Mouse (Mus musculus) forebrain, embryonic 13.5 days (tissue): Measurements from ENCODE around the gene Col13a1. TPM values are rescaled to one million over a fixed set of nuclear protein-coding genes. Genes with fewer than 3 reads are reported as not detected.
A peak's percentile ranks its signal among the peaks of the same experiment; 100 is the strongest.

Source experiments
- ATAC-seq: fragments of 200-750 bp; cut with Nextera tagmentation; 2 replicates; pipeline ENCODE4 v1.8.0; 2017
- H3K27ac ChIP-seq: fragments of 300-500 bp; sonication (generic); 2 replicates; pipeline ENCODE4 v1.5.1; 2015; ENCODE audit warnings: inconsistent platforms, mild to moderate bottlenecking, moderate library complexity
- H3K27me3 ChIP-seq: fragments of 300-500 bp; sonication (generic); 2 replicates; pipeline ENCODE4 v1.6.1; 2015; ENCODE audit warnings: mild to moderate bottlenecking, inconsistent platforms
- H3K36me3 ChIP-seq: fragments of 300-500 bp; sonication (generic); 2 replicates; pipeline ENCODE4 v1.6.1; 2015; ENCODE audit warnings: mild to moderate bottlenecking, inconsistent platforms; ENCODE audit not compliant: poor library complexity, severe bottlenecking
- H3K4me1 ChIP-seq: fragments of 300-500 bp; sonication (generic); 2 replicates; pipeline ENCODE4 v1.6.1; 2015; ENCODE audit warnings: inconsistent platforms
- H3K4me2 ChIP-seq: fragments of 300-500 bp; sonication (generic); 2 replicates; pipeline ENCODE4 v1.6.1; 2015; ENCODE audit warnings: inconsistent platforms, mild to moderate bottlenecking, moderate library complexity
- H3K4me3 ChIP-seq: fragments of 300-500 bp; sonication (generic); 2 replicates; pipeline ENCODE4 v1.5.1; 2015; ENCODE audit warnings: mild to moderate bottlenecking, inconsistent platforms
- H3K9ac ChIP-seq: fragments of 300-500 bp; sonication (generic); 2 replicates; pipeline ENCODE4 v1.6.1; 2015; ENCODE audit warnings: mild to moderate bottlenecking, inconsistent platforms
- H3K9me3 ChIP-seq: fragments of 300-500 bp; sonication (generic); replicated peaks from 2 replicates; pipeline ENCODE4 v1.6.1; 2016; ENCODE audit warnings: inconsistent platforms
- WGBS: fragments of 180-500 bp; shearing (Covaris S2); methylation state at CpG from one replicate; pipeline ENCODE4 v1.1.7; 2015; 5-methylcytosine and 5-hydroxymethylcytosine counted together
- polyA plus RNA-seq: library from polyadenylated mRNA; unstranded; fragments of >200 nt; fragmentation: Nextera tagmentation; extraction: Ambion mirVana; gene quantifications from 2 replicates; pipeline ENCODE4 v1.2.1, GENCODE M21; 2015

Gene Col13a1
- polyA plus RNA-seq, 1 experiment from 2014 or later = 0.62 TPM

DNA sequence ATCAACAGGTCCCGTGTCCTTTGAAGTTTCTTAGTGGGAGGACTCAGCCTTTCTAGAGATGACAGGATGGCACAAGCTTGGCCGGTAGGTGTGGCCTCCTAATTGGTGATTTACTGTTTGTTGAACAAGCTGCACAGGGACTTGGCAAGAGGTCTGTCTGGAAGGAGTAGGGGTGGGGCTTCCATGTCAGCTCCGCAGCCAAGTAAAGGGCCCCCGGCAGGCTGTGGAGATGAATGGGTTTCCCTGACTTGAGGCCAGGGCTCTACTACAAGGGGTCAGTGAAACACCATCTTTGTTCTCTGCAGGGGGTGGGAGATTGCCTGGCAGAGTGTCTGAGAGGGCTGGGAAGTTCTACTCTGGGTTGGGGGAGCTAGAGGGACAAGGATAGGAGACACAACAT lies 99.5 kb downstream of the Col13a1 start:
- H3K27me3 ChIP-seq = no peaks in the 10 kb centered on the region
- 14% methylated on average over 4 of the region's 4 CpGs for whole genome bisulfite sequencing
- H3K27ac ChIP-seq = no peak overlapping the region
- no peak overlapping the region for H3K4me2 ChIP-seq
- H3K36me3 ChIP-seq = no peaks in the 10 kb centered on the region
- H3K9me3 ChIP-seq = no peaks in the 10 kb centered on the region
- peaks cover 18% of the 10 kb centered on the region for H3K4me1 ChIP-seq
- no peak overlapping the region for H3K4me3 ChIP-seq
- peak; percentile 53; the same call in 1 of the 2 replicates for ATAC-seq
- H3K9ac ChIP-seq = no peak overlapping the region

DNA sequence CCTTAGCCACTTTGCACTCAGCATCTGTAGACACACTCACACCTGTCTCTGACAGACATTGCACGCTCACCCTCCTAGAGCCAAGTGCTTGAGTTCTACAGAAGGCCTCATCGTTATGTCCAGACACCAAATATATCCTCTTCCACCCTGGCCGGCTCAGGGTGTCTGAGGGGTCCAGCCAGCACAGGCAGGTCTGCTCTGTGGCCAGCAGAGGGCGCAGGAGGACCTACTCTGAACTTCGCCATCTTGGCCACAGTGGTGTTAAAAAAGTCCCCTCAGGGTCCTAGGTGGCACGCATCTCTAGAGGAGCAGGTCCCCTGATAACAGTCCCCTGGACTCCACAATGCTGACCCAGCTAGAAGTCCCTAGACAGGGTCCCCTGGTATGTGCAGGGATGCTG lies 101.1 kb downstream of the Col13a1 start:
- peak; percentile 38; the same call in 1 of the 2 replicates for ATAC-seq
- WGBS = 10% methylated on average over 6 of the region's 6 CpGs

GRCm38 (mm10) chr10:61869796-61870195 lies 109.1 kb downstream of the Col13a1 start:
- H3K4me1 ChIP-seq = no peaks in the 10 kb centered on the region
- no peak for ATAC-seq
- 67% methylated on average over 3 of the region's 3 CpGs for WGBS
- H3K9ac ChIP-seq = no peak overlapping the region
- H3K4me3 ChIP-seq = no peak overlapping the region
- no peak overlapping the region for H3K27ac ChIP-seq
- H3K4me2 ChIP-seq = no peak overlapping the region
- no peaks in the 10 kb centered on the region for H3K27me3 ChIP-seq
- H3K36me3 ChIP-seq = no peaks in the 10 kb centered on the region
- no peaks in the 10 kb centered on the region for H3K9me3 ChIP-seq

More for the DNA sequence above, 101.1 kb downstream of the Col13a1 start:
- no peak overlapping the region for H3K4me3 ChIP-seq
- peaks cover 18% of the 10 kb centered on the region for H3K4me1 ChIP-seq
- H3K4me2 ChIP-seq = no peak overlapping the region
- H3K27me3 ChIP-seq = no peaks in the 10 kb centered on the region
- H3K9ac ChIP-seq = no peak overlapping the region
- H3K9me3 ChIP-seq = no peaks in the 10 kb centered on the region
- H3K36me3 ChIP-seq = no peaks in the 10 kb centered on the region
- H3K27ac ChIP-seq = no peak overlapping the region

DNA sequence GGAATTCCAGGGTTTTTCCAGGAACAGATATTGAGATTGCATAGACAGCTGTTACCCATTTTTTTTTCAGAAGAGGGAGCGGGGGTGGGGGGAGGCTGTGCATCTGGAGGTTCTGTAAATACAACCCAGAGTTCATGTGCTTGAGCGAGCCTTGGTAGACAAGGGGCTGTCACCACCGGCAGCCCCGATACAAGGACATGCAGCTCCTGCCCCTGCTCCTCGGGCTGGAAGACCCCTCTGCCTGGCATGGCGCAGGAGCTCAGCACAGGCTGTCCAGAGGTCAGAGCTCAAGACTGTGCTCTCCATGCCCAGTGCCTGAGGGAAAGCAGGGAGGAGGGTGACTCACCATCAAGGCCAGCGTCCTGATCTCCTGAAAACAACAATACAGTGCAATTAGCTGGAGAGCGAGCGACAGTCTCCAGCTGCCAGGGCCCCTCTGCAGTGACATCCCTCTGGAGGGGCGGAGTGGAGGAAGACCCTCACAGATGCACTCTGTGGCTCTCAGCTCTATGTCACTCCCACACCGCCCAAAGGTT lies 112.8 kb downstream of the Col13a1 start:
- 85% methylated on average over 11 of the region's 11 CpGs for WGBS
- peaks cover 31% of the 10 kb centered on the region for H3K9me3 ChIP-seq
- no peak overlapping the region for H3K4me3 ChIP-seq
- no peak overlapping the region for H3K27ac ChIP-seq
- H3K36me3 ChIP-seq = peaks cover 5% of the 10 kb centered on the region; the same call in 1 of the 2 replicates
- no peak for ATAC-seq
- H3K4me1 ChIP-seq = no peaks in the 10 kb centered on the region
- no peak overlapping the region for H3K4me2 ChIP-seq
- no peaks in the 10 kb centered on the region for H3K27me3 ChIP-seq
- H3K9ac ChIP-seq = no peak overlapping the region

DNA sequence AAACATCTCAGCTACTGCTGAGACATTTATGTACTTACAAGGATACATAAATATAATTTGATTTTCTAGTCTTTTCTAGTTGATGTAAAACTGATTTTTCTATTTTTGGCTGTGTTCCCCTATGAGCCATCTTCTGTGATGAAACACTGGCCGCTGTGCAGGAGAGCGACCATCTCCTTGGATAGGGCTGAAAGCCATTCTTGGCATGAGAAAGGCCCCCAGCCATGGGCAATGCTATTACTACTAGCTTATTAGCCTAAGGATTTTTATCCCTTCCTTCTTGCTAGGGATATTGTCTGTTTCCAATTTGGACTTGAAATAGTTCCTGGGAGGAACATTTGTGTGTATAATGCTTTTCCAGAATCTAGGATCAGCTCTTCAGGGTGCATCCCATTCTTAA lies 119.5 kb downstream of the Col13a1 start:
- H3K4me2 ChIP-seq = no peak overlapping the region
- ATAC-seq = no peak
- H3K27ac ChIP-seq = no peak overlapping the region
- no peaks in the 10 kb centered on the region for H3K4me1 ChIP-seq
- no peaks in the 10 kb centered on the region for H3K27me3 ChIP-seq
- H3K4me3 ChIP-seq = no peak overlapping the region
- H3K9ac ChIP-seq = no peak overlapping the region
- peaks cover 28% of the 10 kb centered on the region for H3K9me3 ChIP-seq
- peaks cover 5% of the 10 kb centered on the region; the same call in 1 of the 2 replicates for H3K36me3 ChIP-seq
- 96% methylated on average over 2 of the region's 2 CpGs for WGBS

GRCm38 (mm10) chr10:61855139-61855675 lies 123.7 kb downstream of the Col13a1 start:
- Histone ChIP-seq H3K9ac (no peak overlapping the region), H3K36me3 (no peaks in the 10 kb centered on the region), H3K4me3 (no peak overlapping the region), H3K27me3 (no peaks in the 10 kb centered on the region), H3K4me1 (no peaks in the 10 kb centered on the region), H3K4me2 (no peak overlapping the region), H3K27ac (no peak overlapping the region), H3K9me3 (no peaks in the 10 kb centered on the region)
- no peak for ATAC-seq
- 87% methylated on average over 8 of the region's 8 CpGs for WGBS

GRCm38 (mm10) chr10:61852824-61853223 lies 126.1 kb downstream of the Col13a1 start:
- 86% methylated on average over 8 of the region's 8 CpGs for WGBS
- H3K4me3 ChIP-seq = no peak overlapping the region
- H3K9me3 ChIP-seq = no peaks in the 10 kb centered on the region
- no peaks in the 10 kb centered on the region for H3K36me3 ChIP-seq
- ATAC-seq = no peak
- H3K4me1 ChIP-seq = no peaks in the 10 kb centered on the region
- H3K4me2 ChIP-seq = no peak overlapping the region
- no peak overlapping the region for H3K9ac ChIP-seq
- no peak overlapping the region for H3K27ac ChIP-seq
- H3K27me3 ChIP-seq = no peaks in the 10 kb centered on the region

DNA sequence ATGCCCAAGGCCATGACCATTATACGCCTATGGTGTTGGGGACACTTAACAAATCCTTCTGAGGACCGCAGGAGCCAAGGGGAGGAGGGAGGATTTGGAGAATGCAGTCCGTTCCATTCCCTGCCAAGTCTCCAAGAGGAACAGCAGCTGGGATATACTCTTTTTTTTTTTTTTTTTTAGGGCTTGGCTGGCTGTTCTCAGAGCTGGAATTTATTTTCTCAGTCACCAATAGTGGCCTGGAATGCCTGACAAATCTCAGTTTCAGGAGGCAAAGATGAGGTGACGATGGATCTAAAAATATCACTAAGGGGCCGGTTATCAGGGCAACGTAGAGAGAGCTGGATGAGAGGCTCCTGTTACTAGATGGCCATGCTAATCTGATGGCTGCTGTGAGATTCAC lies 130.4 kb downstream of the Col13a1 start:
- no peaks in the 10 kb centered on the region for H3K4me1 ChIP-seq
- no peak overlapping the region for H3K4me2 ChIP-seq
- H3K9me3 ChIP-seq = no peaks in the 10 kb centered on the region
- ATAC-seq = no peak
- H3K27me3 ChIP-seq = no peaks in the 10 kb centered on the region
- H3K4me3 ChIP-seq = no peak overlapping the region
- H3K9ac ChIP-seq = no peak overlapping the region
- no peak overlapping the region for H3K27ac ChIP-seq
- no peaks in the 10 kb centered on the region for H3K36me3 ChIP-seq
- 88% methylated on average over 6 of the region's 6 CpGs for WGBS

GRCm38 (mm10) chr10:61845476-61845875 lies 133.4 kb downstream of the Col13a1 start:
- whole genome bisulfite sequencing = 86% methylated on average over 4 of the region's 4 CpGs
- no peak for ATAC-seq
- H3K27ac ChIP-seq = no peak overlapping the region
- H3K9ac ChIP-seq = no peak overlapping the region
- no peaks in the 10 kb centered on the region for H3K4me1 ChIP-seq
- no peaks in the 10 kb centered on the region for H3K9me3 ChIP-seq
- no peaks in the 10 kb centered on the region for H3K27me3 ChIP-seq
- no peak overlapping the region for H3K4me2 ChIP-seq
- no peak overlapping the region for H3K4me3 ChIP-seq
- H3K36me3 ChIP-seq = no peaks in the 10 kb centered on the region

GRCm38 (mm10) chr10:61844475-61844874 lies 134.4 kb downstream of the Col13a1 start:
- Histone ChIP-seq H3K36me3 (no peaks in the 10 kb centered on the region), H3K9me3 (no peaks in the 10 kb centered on the region), H3K9ac (no peak overlapping the region), H3K4me3 (no peak overlapping the region), H3K4me1 (no peaks in the 10 kb centered on the region), H3K27ac (no peak overlapping the region), H3K27me3 (no peaks in the 10 kb centered on the region), H3K4me2 (no peak overlapping the region)
- 80% methylated on average over 7 of the region's 7 CpGs for WGBS
- no peak for ATAC-seq

- H3K4me2 ChIP-seq = no peak overlapping the region
- H3K9ac ChIP-seq = no peak overlapping the region
- H3K4me3 ChIP-seq = no peak overlapping the region
- no peaks in the 10 kb centered on the region for H3K36me3 ChIP-seq
- no peaks in the 10 kb centered on the region for H3K9me3 ChIP-seq
- 89% methylated on average over 12 of the region's 12 CpGs for WGBS
- H3K27me3 ChIP-seq = no peaks in the 10 kb centered on the region
- peaks cover 3% of the 10 kb centered on the region; the same call in 1 of the 2 replicates for H3K4me1 ChIP-seq
- H3K27ac ChIP-seq = no peak overlapping the region
- no peak for ATAC-seq
These were observed 136.6 kb downstream of the Col13a1 start for GRCm38 (mm10) chr10:61842261-61842660.

- 87% methylated on average over 9 of the region's 9 CpGs for WGBS
- H3K27me3 ChIP-seq = no peaks in the 10 kb centered on the region
- no peaks in the 10 kb centered on the region for H3K9me3 ChIP-seq
- no peak overlapping the region for H3K4me2 ChIP-seq
- H3K4me1 ChIP-seq = peaks cover 3% of the 10 kb centered on the region; the same call in 1 of the 2 replicates
- H3K9ac ChIP-seq = no peak overlapping the region
- no peaks in the 10 kb centered on the region for H3K36me3 ChIP-seq
- no peak for ATAC-seq
- no peak overlapping the region for H3K4me3 ChIP-seq
- no peak overlapping the region for H3K27ac ChIP-seq
These were observed 139.6 kb downstream of the Col13a1 start for GRCm38 (mm10) chr10:61839326-61839725.

DNA sequence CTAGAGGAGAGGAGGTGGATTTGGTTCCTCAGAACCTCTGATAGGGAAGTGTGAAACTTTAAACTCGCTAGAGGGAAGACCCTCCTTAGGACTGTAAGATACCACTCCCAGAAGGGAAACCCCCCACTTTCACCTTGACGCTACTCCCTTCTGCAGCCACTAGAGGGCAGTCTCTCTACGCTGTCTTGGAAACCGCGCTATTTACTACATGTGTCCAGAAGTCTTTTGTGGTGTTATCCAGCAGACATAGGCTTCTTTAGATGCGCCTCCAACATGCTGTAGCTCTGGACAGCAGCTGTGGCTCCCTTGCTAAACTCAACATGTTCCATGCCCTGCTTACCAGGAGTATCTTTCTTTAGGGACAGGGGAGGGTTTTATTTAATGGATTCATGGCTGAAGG lies 140.1 kb downstream of the Col13a1 start:
- H3K36me3 ChIP-seq = no peaks in the 10 kb centered on the region
- no peaks in the 10 kb centered on the region for H3K27me3 ChIP-seq
- H3K4me3 ChIP-seq = no peak overlapping the region
- no peak overlapping the region for H3K9ac ChIP-seq
- no peaks in the 10 kb centered on the region for H3K9me3 ChIP-seq
- H3K4me2 ChIP-seq = no peak overlapping the region
- peaks cover 3% of the 10 kb centered on the region; the same call in 1 of the 2 replicates for H3K4me1 ChIP-seq
- H3K27ac ChIP-seq = no peak overlapping the region
- WGBS = 1% methylated on average over 6 of the region's 6 CpGs
- peak; percentile 51 for ATAC-seq
